Mouse (Mus musculus) G1E (cell line): Measurements from ENCODE around the gene Kcnf1.

Source experiments
- CTCF ChIP-seq: IDR thresholded peaks from 2 replicates; pipeline ENCODE4 v1.5.1; 2012; ENCODE audit warnings: low read depth, low read length, inconsistent platforms, mixed read lengths
- GATA1 ChIP-seq: IDR thresholded peaks from 2 replicates; pipeline ENCODE4 v1.6.1; 2012; ENCODE audit warnings: borderline replicate concordance, low read length, inconsistent platforms, mixed read lengths
- POLR2AphosphoS5 ChIP-seq: IDR thresholded peaks from 2 replicates; pipeline ENCODE4 v1.6.1; 2012; ENCODE audit warnings: low read depth, low read length, inconsistent platforms; ENCODE audit not compliant: insufficient replicate concordance

- TF ChIP-seq CTCF (peak; percentile 42), GATA1 (no peak), POLR2AphosphoS5 (no peak)
Measured at GRCm38 (mm10) chr12:17221891-17222428, 45.3 kb upstream of the Kcnf1 start.
